Mouse (Mus musculus): ENCODE measurements at regions not wholly inside any gene's neighbourhood (a gene's known extent, or its start where the extent isn't known, plus 50 kb on each side); places are given as distances from the start of the nearest gene placed in this dataset.

GRCm38 (mm10) chr13:25483309-25483708 is 213.0 kb upstream of the Nrsn1 start:
- no peak for TF ChIP-seq POLR2A (IDR thresholded peaks at IDR 0.05; ENCODE audit: control insufficient read depth, extremely low read depth, insufficient read depth, low read length, poor library complexity)
- TF ChIP-seq CTCF (IDR thresholded peaks at IDR 0.05; ENCODE audit: borderline replicate concordance, control insufficient read depth, extremely low read depth, insufficient read depth, low read length, poor library complexity), result no peak
